Mouse (Mus musculus): Measurements from ENCODE around the gene Olfr76.
"Not testable (repeated sequence)": the region's sequence is repeated elsewhere in the genome, so short reads cannot be mapped to it uniquely, and the experiment has no call there.

The Olfr76 gene

GRCm38 (mm10) chr19:12123103-12123502 is at the start of gene Olfr76:
Gene Olfr76, minus strand, starts transcription at chr19:12123203.
- DNase-seq: no peak

- not testable (repeated sequence) for DNase-seq
These were observed 47.1 kb upstream of the Olfr76 start, which contains the start of gene Olfr1555-ps1 for GRCm38 (mm10) chr19:12170062-12170599. Gene Olfr1555-ps1, minus strand, starts transcription at chr19:12170112.

GRCm38 (mm10) chr19:12145452-12145851 is 22.4 kb upstream of the Olfr76 start:
- no peak for DNase-seq

GRCm38 (mm10) chr19:12143356-12143755 is 20.4 kb upstream of the Olfr76 start:
- no peak for DNase-seq

- DNase-seq: no peak
These were observed 11.3 kb upstream of the Olfr76 start for GRCm38 (mm10) chr19:12134289-12134688.

- no peak for DNase-seq
These were observed 6.5 kb downstream of the Olfr76 start for GRCm38 (mm10) chr19:12116464-12116863.

- DNase-seq: no peak
These were observed 7.2 kb downstream of the Olfr76 start, which contains the start of gene Olfr1428 for GRCm38 (mm10) chr19:12115797-12116196. Gene Olfr1428, minus strand, starts transcription at chr19:12115897.

GRCm38 (mm10) chr19:12113807-12114206 is 9.2 kb downstream of the Olfr76 start:
- no peak for DNase-seq

GRCm38 (mm10) chr19:12104541-12104940 is 18.5 kb downstream of the Olfr76 start:
- no peak for DNase-seq

GRCm38 (mm10) chr19:12103234-12103633 is 19.8 kb downstream of the Olfr76 start, which contains the start of gene Olfr1427:
Gene Olfr1427, minus strand, starts transcription at chr19:12103334.
- DNase-seq: no peak

- DNase-seq: no peak
These were observed 31.1 kb downstream of the Olfr76 start, which contains the start of gene Olfr1426 for GRCm38 (mm10) chr19:12091913-12092312. Gene Olfr1426, minus strand, starts transcription at chr19:12092013.

GRCm38 (mm10) chr19:12077631-12078030 is 45.4 kb downstream of the Olfr76 start, which contains the start of gene Olfr1425:
Gene Olfr1425, minus strand, starts transcription at chr19:12077731.
- DNase-seq: not testable (repeated sequence)

- not testable (repeated sequence) for DNase-seq
These were observed 53.5 kb downstream of the Olfr76 start for GRCm38 (mm10) chr19:12069546-12069945.
